Mouse (Mus musculus) lung, postnatal 0 days (tissue): ENCODE measurements around the gene Ccdc30.

Source experiments
- CTCF ChIP-seq: IDR thresholded peaks from 2 replicates; pipeline ENCODE4 v1.5.1; 2016; ENCODE audit warnings: antibody characterized with exemption, mild to moderate bottlenecking
- EP300 ChIP-seq: IDR thresholded peaks from 2 replicates; pipeline ENCODE4 v1.6.1; 2016; ENCODE audit warnings: antibody characterized with exemption, mild to moderate bottlenecking, control low read depth

DNA sequence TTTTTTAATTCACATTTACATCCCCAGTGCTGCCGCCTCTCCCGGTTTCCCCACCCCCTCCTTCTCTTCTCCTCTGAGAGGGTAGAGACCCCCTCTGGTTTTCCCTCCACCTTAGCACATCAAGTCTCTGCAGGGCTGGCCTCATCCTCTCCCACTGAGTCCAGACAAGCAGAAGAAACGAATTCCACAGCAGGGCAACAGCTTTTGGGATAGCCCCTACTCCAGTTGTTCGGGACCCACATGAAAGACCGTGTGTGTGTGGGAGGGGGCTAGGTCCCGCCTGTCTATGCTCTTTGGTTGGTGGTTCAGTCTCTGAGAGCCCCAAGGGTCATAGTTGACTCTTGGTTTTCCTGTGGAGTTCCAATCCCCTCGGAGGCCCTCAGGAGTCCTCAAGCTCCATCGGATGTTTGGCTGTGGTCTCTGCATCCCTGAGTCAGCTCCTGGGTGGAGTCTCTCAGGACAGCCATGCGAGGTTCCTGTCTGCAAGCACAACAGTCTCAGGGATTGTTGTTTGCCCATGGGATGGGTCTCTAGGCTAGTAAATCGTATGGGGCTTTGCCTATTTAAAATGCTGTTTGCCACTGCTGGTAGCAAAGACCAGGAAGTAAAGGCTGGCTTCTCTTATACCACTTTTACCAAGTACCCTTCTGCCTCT, 94.3 kb downstream of the Ccdc30 start:
- TF ChIP-seq CTCF: no peak
- TF ChIP-seq EP300: no peak
